Mouse (Mus musculus) limb, embryonic 11.5 days (tissue): ENCODE data around the gene Klhl24. TPM values are rescaled to one million over a fixed set of nuclear protein-coding genes. Genes with fewer than 3 reads are reported as not detected.
A peak's percentile ranks its signal among the peaks of the same experiment; 100 is the strongest.

Experiments used
- ATAC-seq: fragments of 200-750 bp; cut with Nextera tagmentation; 2 replicates; pipeline ENCODE4 v1.8.0; 2017; ENCODE audit warnings: low read depth; ENCODE audit not compliant: insufficient number of reproducible peaks, low FRiP score, low TSS enrichment
- DNase-seq: peaks from one replicate; pipeline ENCODE4 v3.0.0-alpha.2; 2015; ENCODE audit warnings: low spot score
- H3K27ac ChIP-seq: fragments of 300-500 bp; sonication (generic); replicated peaks from 2 replicates; pipeline ENCODE4 v1.5.1; 2014; ENCODE audit warnings: low read depth, mild to moderate bottlenecking, low read length
- H3K27me3 ChIP-seq: fragments of 300-500 bp; sonication (generic); 2 replicates; pipeline ENCODE4 v1.6.1; 2014; ENCODE audit warnings: mild to moderate bottlenecking, low read length, mixed read lengths; ENCODE audit not compliant: control insufficient read depth, insufficient read depth
- H3K36me3 ChIP-seq: fragments of 300-500 bp; sonication (generic); 2 replicates; pipeline ENCODE4 v1.6.1; 2014; ENCODE audit warnings: mild to moderate bottlenecking, low read length, moderate library complexity, mixed read lengths; ENCODE audit not compliant: control insufficient read depth, insufficient read depth
- H3K4me1 ChIP-seq: fragments of 300-500 bp; sonication (generic); 2 replicates; pipeline ENCODE4 v1.6.1; 2014; ENCODE audit warnings: low read length, mixed read lengths; ENCODE audit not compliant: control insufficient read depth, insufficient read depth
- H3K4me2 ChIP-seq: fragments of 300-500 bp; sonication (generic); 2 replicates; pipeline ENCODE4 v1.6.1; 2014; ENCODE audit warnings: low read depth, mild to moderate bottlenecking, moderate library complexity; ENCODE audit not compliant: severe bottlenecking
- H3K4me3 ChIP-seq: fragments of 300-500 bp; sonication (generic); 2 replicates; pipeline ENCODE4 v1.5.1; 2014; ENCODE audit warnings: low read depth, low read length
- H3K9ac ChIP-seq: fragments of 300-500 bp; sonication (generic); 2 replicates; pipeline ENCODE4 v1.6.1; 2014; ENCODE audit warnings: mild to moderate bottlenecking, low read length
- H3K9me3 ChIP-seq: fragments of 300-500 bp; sonication (generic); 2 replicates; pipeline ENCODE4 v1.6.1; 2016; ENCODE audit warnings: low read length; ENCODE audit not compliant: control insufficient read depth
- WGBS: fragments of 180-500 bp; shearing (Covaris S2); extraction: QIAGEN DNeasy Blood & Tissue Kit; methylation state at CpG from one replicate; pipeline ENCODE4 v1.1.7; 2014; 5-methylcytosine and 5-hydroxymethylcytosine counted together
- polyA plus RNA-seq: library from polyadenylated mRNA; unstranded; fragments of >200 nt; fragmentation: Nextera tagmentation; extraction: Ambion mirVana; gene quantifications from 2 replicates; pipeline ENCODE4 v1.2.1, GENCODE M21; 2014

Gene Klhl24
- polyA plus RNA-seq, 1 experiment from 2014 or later: 30.1 TPM

GRCm38 (mm10) chr16:20089636-20090035 is 7.7 kb upstream of the Klhl24 start:
- Histone ChIP-seq H3K4me2 (no peak overlapping the region), H3K4me1 (no peaks in the 10 kb centered on the region), H3K4me3 (no peak overlapping the region), H3K27ac (no peak overlapping the region), H3K36me3 (no peaks in the 10 kb centered on the region), H3K9me3 (no peaks in the 10 kb centered on the region), H3K27me3 (no peaks in the 10 kb centered on the region), H3K9ac (no peak overlapping the region)
- ATAC-seq (no peak), DNase-seq (no peak)
- WGBS: 92% methylated on average over 3 of the region's 3 CpGs

- Histone ChIP-seq H3K36me3 (no peaks in the 10 kb centered on the region), H3K9me3 (no peaks in the 10 kb centered on the region), H3K4me2 (no peak overlapping the region), H3K9ac (no peak overlapping the region), H3K27ac (no peak overlapping the region), H3K4me3 (no peak overlapping the region), H3K4me1 (no peaks in the 10 kb centered on the region), H3K27me3 (no peaks in the 10 kb centered on the region)
- DNase-seq (no peak), ATAC-seq (no peak)
- WGBS: 24% methylated on average over 5 of the region's 5 CpGs
Measured at GRCm38 (mm10) chr16:20090921-20091575, 6.3 kb upstream of the Klhl24 start.

- DNase-seq (no peak), ATAC-seq (no peak)
- Histone ChIP-seq H3K4me1 (no peaks in the 10 kb centered on the region), H3K9ac (no peak overlapping the region), H3K9me3 (no peaks in the 10 kb centered on the region), H3K4me2 (no peak overlapping the region), H3K27me3 (no peaks in the 10 kb centered on the region), H3K27ac (no peak overlapping the region), H3K4me3 (no peak overlapping the region), H3K36me3 (no peaks in the 10 kb centered on the region)
- 71% methylated on average over 2 of the region's 2 CpGs for WGBS
Measured at GRCm38 (mm10) chr16:20095966-20096365, 1.4 kb upstream of the Klhl24 start.

GRCm38 (mm10) chr16:20097711-20098374 is 501 bp downstream of the Klhl24 start:
- no peaks in the 10 kb centered on the region for H3K27me3 ChIP-seq
- peak; percentile 95 for DNase-seq
- no peaks in the 10 kb centered on the region for H3K4me1 ChIP-seq
- peak overlapping the region; percentile 48 for H3K4me2 ChIP-seq
- H3K4me3 ChIP-seq: peak overlapping the region; percentile 94
- no peaks in the 10 kb centered on the region for H3K36me3 ChIP-seq
- peak overlapping the region; percentile 96 for H3K9ac ChIP-seq
- peak overlapping the region; percentile 90 for H3K27ac ChIP-seq
- ATAC-seq: peak; percentile 95
- no peaks in the 10 kb centered on the region for H3K9me3 ChIP-seq
- WGBS: under 1% methylated on average over 59 of the region's 61 CpGs

GRCm38 (mm10) chr16:20098375-20098727 is 1.0 kb downstream of the Klhl24 start:
- DNase-seq: no peak
- no peak for ATAC-seq
- Histone ChIP-seq H3K36me3 (peaks cover under 1% of the 10 kb centered on the region), H3K4me2 (peak overlapping the region; percentile 48), H3K27me3 (no peaks in the 10 kb centered on the region), H3K27ac (no peak overlapping the region), H3K4me3 (peak overlapping the region; percentile 94), H3K9ac (peak overlapping the region; percentile 96), H3K9me3 (no peaks in the 10 kb centered on the region; the same call in 1 of the 2 replicates), H3K4me1 (no peaks in the 10 kb centered on the region)
- WGBS: 9% methylated on average over 4 of the region's 4 CpGs

- no peak overlapping the region for H3K4me2 ChIP-seq
- no peak overlapping the region for H3K4me3 ChIP-seq
- H3K9me3 ChIP-seq: peaks cover 3% of the 10 kb centered on the region; the same call in 1 of the 2 replicates
- H3K27me3 ChIP-seq: no peaks in the 10 kb centered on the region
- peaks cover 3% of the 10 kb centered on the region for H3K36me3 ChIP-seq
- no peaks in the 10 kb centered on the region for H3K4me1 ChIP-seq
- ATAC-seq: no peak
- no peak for DNase-seq
- no peak overlapping the region for H3K27ac ChIP-seq
- WGBS: 94% methylated on average over 6 of the region's 6 CpGs
- H3K9ac ChIP-seq: no peak overlapping the region
Measured at GRCm38 (mm10) chr16:20098866-20099629, 1.7 kb downstream of the Klhl24 start.

GRCm38 (mm10) chr16:20106996-20107395 is 9.7 kb downstream of the Klhl24 start:
- peaks cover 5% of the 10 kb centered on the region; the same call in 1 of the 2 replicates for H3K9me3 ChIP-seq
- H3K4me3 ChIP-seq: no peak overlapping the region
- no peak overlapping the region for H3K4me2 ChIP-seq
- no peaks in the 10 kb centered on the region for H3K4me1 ChIP-seq
- WGBS: 93% methylated on average over 8 of the region's 8 CpGs
- H3K27me3 ChIP-seq: no peaks in the 10 kb centered on the region
- no peak overlapping the region for H3K27ac ChIP-seq
- DNase-seq: no peak
- peaks cover 26% of the 10 kb centered on the region for H3K36me3 ChIP-seq
- no peak overlapping the region for H3K9ac ChIP-seq
- no peak for ATAC-seq

- no peak for DNase-seq
- peaks cover 2% of the 10 kb centered on the region; the same call in 1 of the 2 replicates for H3K9me3 ChIP-seq
- peaks cover 25% of the 10 kb centered on the region for H3K36me3 ChIP-seq
- H3K27me3 ChIP-seq: no peaks in the 10 kb centered on the region
- no peak for ATAC-seq
- H3K4me1 ChIP-seq: no peaks in the 10 kb centered on the region
- H3K9ac ChIP-seq: no peak overlapping the region
- H3K4me2 ChIP-seq: no peak overlapping the region
- H3K4me3 ChIP-seq: no peak overlapping the region
- H3K27ac ChIP-seq: no peak overlapping the region
- 94% methylated on average over 6 of the region's 6 CpGs for WGBS
Measured at GRCm38 (mm10) chr16:20108961-20109360, 11.6 kb downstream of the Klhl24 start.
